Mouse (Mus musculus): ENCODE results near the gene Il9. TPM values are rescaled to one million over a fixed set of nuclear protein-coding genes. Genes with fewer than 3 reads are reported as not detected.

The Il9 gene
- total RNA-seq, 2 experiments from 2014 or later: not detected

GRCm38 (mm10) chr13:56475363-56475762 lies 6.7 kb downstream of the Il9 start:
- intact Hi-C loops (cut with DNase I; ENCODE audit: low total_unique reads): loop anchor here (5.0 to 10.0 kb wide), 3 partner anchors 159 to 789 kb away; no protein-coding TSS in a partner anchor
- peak; percentile 41 for DNase-seq

DNA sequence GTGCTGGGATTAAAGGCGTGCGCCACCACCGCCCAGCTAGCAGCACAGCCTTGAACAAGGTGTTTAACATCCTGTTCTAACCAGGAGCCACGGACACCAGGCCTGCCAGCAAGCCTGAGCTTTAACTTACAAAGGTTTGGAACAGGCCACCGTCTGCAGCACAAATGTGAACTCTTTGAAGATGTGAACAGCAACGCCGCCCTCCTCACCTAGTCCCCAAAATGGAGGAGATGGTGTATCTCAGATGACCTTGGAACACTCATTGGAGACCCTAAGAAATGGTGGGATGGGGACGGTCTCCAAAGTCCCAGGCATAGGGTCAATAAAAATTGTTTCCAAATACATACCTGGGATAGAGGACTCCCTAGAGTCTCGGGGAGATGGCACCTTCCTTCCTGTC lies 9.4 kb downstream of the Il9 start:
- intact Hi-C loops (cut with DNase I; ENCODE audit: low total_unique reads): loop anchor here (10.0 kb wide), 2 partner anchors 162 to 792 kb away; no protein-coding TSS in a partner anchor
- no peak for DNase-seq

- intact Hi-C loops (cut with DNase I; ENCODE audit: low total_unique reads): loop anchor here (10.0 kb wide), 2 partner anchors 163 to 793 kb away; no protein-coding TSS in a partner anchor
- no peak for DNase-seq
Measured at GRCm38 (mm10) chr13:56471951-56472350, 10.1 kb downstream of the Il9 start.

DNA sequence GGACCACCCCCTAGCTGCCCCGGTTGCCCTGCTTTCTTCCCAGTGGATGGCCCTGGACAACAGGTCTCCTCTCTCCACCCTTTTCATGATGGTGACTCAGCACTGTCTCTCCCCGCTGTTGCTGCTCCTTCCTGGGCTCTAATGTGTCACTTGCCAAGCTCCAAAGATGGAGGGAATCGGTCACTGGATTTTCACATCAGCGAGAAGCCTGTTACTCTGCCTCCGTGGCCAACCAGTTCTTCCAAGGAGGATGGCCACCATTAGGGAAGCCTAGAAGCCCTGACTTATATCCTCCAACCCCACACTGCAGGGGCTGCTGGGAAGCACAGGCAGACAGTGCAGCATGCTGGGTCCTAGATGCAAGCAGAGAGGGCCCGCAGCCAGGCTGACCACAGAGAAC lies 10.8 kb downstream of the Il9 start:
- intact Hi-C loops (cut with DNase I; ENCODE audit: low total_unique reads): loop anchor here (10.0 kb wide), 2 partner anchors 164 to 794 kb away; no protein-coding TSS in a partner anchor
- DNase-seq: no peak

DNA sequence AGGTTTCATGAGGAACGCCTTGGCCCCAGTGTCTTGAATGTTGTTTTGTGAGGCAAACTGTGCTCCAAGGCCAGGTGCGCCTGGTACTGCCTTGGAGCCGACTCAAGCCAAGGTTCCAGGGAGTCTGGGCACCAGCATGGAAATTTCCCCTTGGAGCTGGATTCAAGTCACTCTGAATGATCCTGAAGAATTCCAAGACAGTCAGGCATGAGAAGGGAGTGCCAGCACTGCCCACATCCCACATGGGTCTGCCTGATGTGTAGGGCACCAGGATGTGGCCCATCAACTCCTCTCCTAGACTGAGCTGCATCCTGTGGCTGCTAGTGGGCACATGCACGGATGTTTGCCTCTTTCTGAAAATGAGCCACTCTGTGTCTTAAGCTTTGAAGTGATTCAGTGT lies 13.5 kb downstream of the Il9 start:
- intact Hi-C loops (cut with DNase I; ENCODE audit: low total_unique reads): no loop called here
- DNase-seq: no peak

GRCm38 (mm10) chr13:56467786-56468185 lies 14.3 kb downstream of the Il9 start:
- intact Hi-C loops (cut with DNase I; ENCODE audit: low total_unique reads): no loop called here
- no peak for DNase-seq

DNA sequence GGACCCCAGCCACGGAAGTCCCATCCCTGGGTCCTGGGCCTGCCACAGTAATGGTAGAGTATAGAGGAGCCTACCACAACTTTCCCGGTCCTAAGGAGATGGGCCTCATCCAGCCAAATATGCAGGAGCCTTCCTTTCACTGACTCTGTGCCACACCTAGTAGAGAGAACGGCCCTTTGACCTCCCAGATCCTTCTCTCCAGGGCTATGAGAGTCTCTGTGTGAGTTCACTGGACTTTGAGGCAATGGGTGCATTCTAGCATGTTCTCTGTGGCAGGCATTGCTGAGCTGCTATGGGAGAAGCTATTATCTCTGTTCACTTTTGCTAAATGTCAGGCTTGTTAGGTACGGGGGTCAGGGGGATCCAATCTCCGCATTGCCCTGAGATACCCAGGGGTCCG lies 18.3 kb downstream of the Il9 start:
- intact Hi-C loops (cut with DNase I; ENCODE audit: low total_unique reads): no loop called here
- no peak for DNase-seq

DNA sequence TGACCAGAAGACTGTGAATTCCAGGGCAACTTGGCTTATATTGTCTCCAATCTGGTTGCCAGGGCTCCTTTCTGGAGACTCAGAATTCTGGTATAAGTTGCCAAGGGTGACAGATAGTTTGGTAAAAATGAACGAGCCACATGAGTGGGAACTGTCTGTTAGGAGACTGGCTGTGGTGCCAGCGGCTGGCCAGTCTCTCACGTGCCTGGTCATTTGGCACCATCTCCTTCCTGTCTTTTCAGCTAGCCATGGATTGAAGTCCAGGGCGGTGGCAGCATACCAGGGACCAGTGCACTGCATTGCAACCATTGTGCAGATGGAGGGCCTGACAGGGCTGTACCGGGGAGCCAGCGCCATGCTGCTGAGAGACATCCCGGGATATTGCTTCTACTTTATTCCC lies 18.8 kb downstream of the Il9 start:
- peak; percentile 28 for DNase-seq
- intact Hi-C loops (cut with DNase I; ENCODE audit: low total_unique reads): no loop called here

DNA sequence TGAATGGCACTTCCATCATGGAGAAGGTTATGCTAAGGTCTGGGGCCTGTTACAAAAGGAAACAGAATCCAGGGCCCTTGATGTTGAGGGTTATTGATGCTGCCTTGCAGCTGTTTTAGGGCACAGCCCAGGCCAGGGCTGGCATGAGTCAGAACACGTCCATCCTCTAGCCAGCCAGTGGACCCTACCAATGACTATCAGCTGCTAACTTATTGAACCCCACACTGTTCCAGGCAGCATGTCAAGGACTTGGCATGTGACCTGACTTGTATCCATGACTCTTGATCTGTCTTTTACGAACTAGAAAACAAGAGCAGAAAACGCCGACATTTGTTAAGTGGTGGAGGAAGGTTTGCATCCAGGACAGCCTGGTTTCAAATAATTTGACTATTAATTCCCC lies 19.3 kb downstream of the Il9 start:
- intact Hi-C loops (cut with DNase I; ENCODE audit: low total_unique reads): no loop called here

GRCm38 (mm10) chr13:56461460-56461859 lies 20.6 kb downstream of the Il9 start:
- intact Hi-C loops (cut with DNase I; ENCODE audit: low total_unique reads): no loop called here

More for the DNA sequence above, 19.3 kb downstream of the Il9 start:
- no peak for DNase-seq

GRCm38 (mm10) chr13:56458001-56458400 lies 24.0 kb downstream of the Il9 start:
- no peak for DNase-seq
- intact Hi-C loops (cut with DNase I; ENCODE audit: low total_unique reads): no loop called here

More at GRCm38 (mm10) chr13:56461460-56461859, 20.6 kb downstream of the Il9 start:
- DNase-seq: no peak

DNA sequence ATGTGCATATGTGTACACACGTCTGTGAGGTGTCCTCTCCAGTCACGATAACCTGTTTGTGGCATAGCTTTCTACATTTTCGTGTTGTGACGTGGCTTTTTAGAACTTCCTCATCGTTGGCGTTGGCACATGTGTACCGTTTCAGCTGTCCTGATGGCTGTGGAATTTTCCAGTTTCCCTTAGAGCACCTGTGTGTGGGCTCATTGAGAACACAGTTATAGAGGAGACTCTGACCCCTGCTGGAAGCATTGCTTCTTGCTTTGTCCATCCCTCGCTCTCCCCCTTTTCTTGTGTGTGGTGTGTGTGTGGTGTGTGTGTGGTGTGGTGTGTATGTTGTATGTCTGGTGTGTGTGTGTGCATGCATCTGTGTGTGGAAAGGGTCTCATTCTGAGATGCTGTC lies 32.0 kb downstream of the Il9 start:
- no peak for DNase-seq
- intact Hi-C loops (cut with DNase I; ENCODE audit: low total_unique reads): no loop called here

GRCm38 (mm10) chr13:56449239-56450030 lies 32.6 kb downstream of the Il9 start:
- intact Hi-C loops (cut with DNase I; ENCODE audit: low total_unique reads): no loop called here
- DNase-seq: no peak

DNA sequence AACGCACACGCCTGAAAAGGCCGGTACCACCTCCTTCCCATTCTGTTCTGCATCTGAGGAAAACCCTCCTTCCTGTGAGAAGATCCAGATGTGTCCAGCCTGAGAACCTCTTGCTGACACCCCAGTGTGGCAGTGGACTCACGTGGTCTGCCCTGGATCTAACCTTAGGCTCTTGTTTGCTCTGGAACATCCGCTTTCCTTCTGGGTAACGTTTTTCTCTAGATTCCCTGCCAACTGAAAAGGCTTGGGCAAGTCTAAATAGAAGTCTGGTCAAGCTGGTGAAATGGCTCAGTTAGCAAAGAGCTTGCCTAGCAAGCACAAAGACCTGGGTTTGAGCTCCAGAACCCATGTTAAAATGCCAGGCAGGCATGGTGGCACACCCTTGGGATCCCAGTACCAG lies 37.0 kb downstream of the Il9 start:
- no peak for DNase-seq
- intact Hi-C loops (cut with DNase I; ENCODE audit: low total_unique reads): no loop called here

- intact Hi-C loops (cut with DNase I; ENCODE audit: low total_unique reads): no loop called here
- no peak for DNase-seq
Measured at GRCm38 (mm10) chr13:56444112-56444511, 37.9 kb downstream of the Il9 start.

DNA sequence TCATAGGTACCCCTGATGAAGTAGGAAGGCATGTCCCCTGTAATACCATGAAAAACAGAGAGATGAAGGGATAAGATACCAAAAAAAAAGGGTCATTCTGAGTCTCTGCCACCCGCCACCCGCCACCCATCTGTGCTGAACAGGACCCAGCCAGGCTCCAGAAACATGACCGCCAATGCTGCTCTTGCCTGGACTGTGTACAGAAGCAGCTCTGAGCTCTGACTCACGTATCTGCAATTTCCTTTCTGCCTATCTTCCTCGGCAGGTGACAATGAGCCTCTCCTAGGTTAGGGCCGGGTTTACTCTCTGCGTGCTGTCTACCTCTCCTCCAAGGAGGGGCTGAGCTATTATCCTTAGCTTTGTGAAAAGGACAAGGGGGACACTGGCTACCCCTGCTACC lies 38.6 kb downstream of the Il9 start:
- intact Hi-C loops (cut with DNase I; ENCODE audit: low total_unique reads): no loop called here
- DNase-seq: no peak

DNA sequence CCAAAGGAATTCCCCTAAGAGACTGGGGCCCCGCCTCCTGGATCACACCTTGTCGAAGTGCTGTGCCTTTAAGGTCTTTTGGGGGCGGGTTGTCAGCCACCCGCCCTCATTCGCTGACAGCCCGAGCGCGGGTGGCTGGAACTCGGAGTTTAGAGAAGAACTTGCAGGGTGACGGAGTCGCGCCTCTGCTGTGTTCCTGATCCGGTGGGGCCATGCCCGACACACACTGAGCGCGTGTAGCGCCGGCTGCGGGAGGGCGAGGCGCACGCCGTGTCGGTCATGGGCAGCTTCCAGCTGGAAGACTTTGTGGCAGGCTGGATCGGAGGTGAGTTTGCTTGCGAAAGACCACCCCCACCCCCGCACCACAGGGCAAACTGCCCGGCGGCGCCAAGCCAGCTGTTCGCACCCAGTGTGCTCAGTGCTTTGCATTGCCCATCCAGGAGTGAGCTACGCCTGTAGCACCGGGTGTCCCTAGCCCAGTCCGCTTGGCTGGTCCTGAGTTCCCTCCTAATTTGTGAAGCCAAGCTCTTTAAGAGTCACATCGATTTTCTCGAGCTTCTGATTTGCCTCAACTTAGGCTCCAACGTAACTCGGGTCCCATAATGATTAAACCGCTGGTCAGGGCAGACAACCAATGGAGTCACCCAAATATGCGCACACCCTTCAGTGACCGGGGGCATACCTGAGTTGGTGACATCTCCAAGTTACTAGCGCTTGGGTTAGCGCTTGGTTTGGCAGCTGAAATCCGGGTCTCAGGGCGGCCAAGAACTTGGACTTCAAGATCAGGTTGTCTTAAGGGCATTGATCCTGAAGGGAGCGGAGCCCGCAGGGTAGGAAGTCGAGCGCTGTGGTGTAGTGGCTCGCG lies 43.6 kb downstream of the Il9 start, which contains the start of gene Slc25a48:
Slc25a48 (plus strand) TSS at position 145 of the 865 bp plus-strand sequence.
- intact Hi-C loops (cut with DNase I; ENCODE audit: low total_unique reads): no loop called here
- DNase-seq: no peak

GRCm38 (mm10) chr13:56435615-56436287 lies 46.3 kb downstream of the Il9 start:
- intact Hi-C loops (cut with DNase I; ENCODE audit: low total_unique reads): no loop called here
- no peak for DNase-seq

- DNase-seq: no peak
- intact Hi-C loops (cut with DNase I; ENCODE audit: low total_unique reads): no loop called here
Measured at GRCm38 (mm10) chr13:56434311-56434751, 47.7 kb downstream of the Il9 start.

- intact Hi-C loops (cut with DNase I; ENCODE audit: low total_unique reads): no loop called here
- peak; percentile 48 for DNase-seq
Measured at GRCm38 (mm10) chr13:56433466-56433865, 48.6 kb downstream of the Il9 start.

Measured in gastrocnemius, postnatal 14 days (tissue).